Mouse (Mus musculus): ENCODE measurements at regions not wholly inside any gene's neighbourhood (a gene's known extent, or its start where the extent isn't known, plus 50 kb on each side); places are given as distances from the start of the nearest gene placed in this dataset.

DNA sequence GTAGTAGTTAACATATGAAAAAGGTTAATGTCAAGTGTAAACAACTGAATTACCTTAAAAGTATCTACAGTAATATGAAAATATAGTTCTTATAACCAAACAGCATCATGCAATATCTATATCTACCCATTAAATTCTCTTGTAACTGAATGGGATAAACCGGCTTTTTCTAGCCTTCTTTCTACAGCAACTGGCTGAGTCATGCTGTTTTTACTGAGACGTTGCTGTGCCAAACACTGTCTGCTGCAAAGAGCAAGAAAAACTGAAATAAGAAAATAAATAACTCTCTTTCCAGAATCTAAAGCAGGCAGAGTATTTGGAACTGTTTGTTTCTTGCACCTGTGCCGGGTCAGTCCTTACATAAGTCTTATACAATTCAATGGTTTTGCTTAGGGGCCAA lies 74.0 kb downstream of the Nxf2 start:
- WGBS, result 82% methylated on average over 3 of the region's 3 CpGs
- Histone ChIP-seq H3K9me3 (no peaks in the 10 kb centered on the region), H3K4me3 (no peak overlapping the region), H3K27me3 (ENCODE audit: poor library complexity, severe bottlenecking) (peaks cover 25% of the 10 kb centered on the region), H3K36me3 (replicated peaks) (no peaks in the 10 kb centered on the region), H3K4me1 (no peaks in the 10 kb centered on the region), H3K27ac (no peak overlapping the region)
- DNase-seq (ENCODE audit: extremely low spot score, low spot score), result no peak

DNA sequence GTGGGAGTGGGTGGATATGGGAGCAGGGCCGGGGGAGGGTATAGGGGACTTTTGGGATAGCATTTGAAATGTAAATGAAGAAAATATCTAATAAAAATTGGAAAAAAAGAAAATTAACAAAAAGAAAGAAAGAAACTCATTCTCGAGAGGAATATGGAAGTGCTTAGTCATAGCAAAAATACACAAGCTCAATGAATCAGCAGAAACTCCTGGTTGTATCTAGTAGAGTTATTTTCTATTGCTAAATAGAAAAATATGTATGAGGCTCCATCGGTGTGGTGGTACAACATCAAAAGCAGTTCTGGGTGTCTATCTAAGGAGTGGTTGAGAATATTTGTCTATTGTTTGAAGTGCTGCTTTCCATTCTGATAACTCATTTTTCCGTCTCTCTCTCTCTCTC lies 74.9 kb downstream of the Nxf2 start:
- peaks cover 32% of the 10 kb centered on the region for H3K27me3 ChIP-seq (ENCODE audit: poor library complexity, severe bottlenecking)
- no peak overlapping the region for H3K4me3 ChIP-seq
- no peaks in the 10 kb centered on the region for H3K9me3 ChIP-seq
- H3K4me1 ChIP-seq, result no peaks in the 10 kb centered on the region
- 98% methylated on average over 4 of the region's 4 CpGs for WGBS
- H3K36me3 ChIP-seq (replicated peaks), result no peaks in the 10 kb centered on the region
- no peak overlapping the region for H3K27ac ChIP-seq
- no peak for DNase-seq (ENCODE audit: extremely low spot score, low spot score)

DNA sequence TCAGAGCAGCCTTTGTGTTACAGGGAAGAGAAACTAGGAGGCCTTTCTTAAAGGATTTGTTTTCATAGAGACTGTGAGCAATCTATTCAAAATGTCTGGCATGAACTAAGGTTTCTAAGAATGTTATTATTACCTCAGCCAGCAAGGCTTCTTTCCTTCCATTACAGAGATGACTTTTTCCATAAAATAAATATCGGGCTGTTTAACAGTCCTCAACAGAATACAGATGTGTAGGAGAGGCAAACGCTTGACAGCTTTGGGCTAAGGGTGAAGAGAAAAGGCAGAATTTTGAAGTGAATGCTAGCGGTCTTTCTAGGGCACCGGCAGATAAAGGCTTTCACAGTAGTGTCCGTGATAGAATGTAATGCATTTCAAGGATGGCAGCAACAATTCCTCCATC lies 73.3 kb upstream of the Armcx2 start:
- H3K27ac ChIP-seq, result no peak overlapping the region
- peaks cover 64% of the 10 kb centered on the region for H3K27me3 ChIP-seq (ENCODE audit: poor library complexity, severe bottlenecking)
- WGBS, result 82% methylated on average over 5 of the region's 5 CpGs

DNA sequence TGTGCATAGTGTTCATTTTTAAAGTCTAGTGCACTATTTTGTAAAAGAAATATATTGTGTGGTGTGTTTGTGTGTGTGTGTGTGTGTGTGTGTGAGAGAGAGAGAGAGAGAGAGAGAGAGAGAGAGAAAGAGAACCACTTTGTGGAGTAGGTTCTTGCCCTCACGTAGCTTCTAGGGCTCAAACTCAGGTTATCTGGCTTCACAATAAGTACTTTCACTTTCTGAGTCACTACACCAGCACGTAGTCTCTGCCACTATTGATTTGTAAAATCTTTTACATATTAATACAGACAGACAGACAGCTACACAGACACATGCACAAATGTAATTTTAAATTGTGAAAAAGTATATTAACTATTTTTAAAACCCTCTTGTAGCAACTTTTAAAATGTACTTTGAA lies 70.9 kb upstream of the Armcx2 start:
- H3K4me1 ChIP-seq, result no peaks in the 10 kb centered on the region
- H3K9me3 ChIP-seq, result no peaks in the 10 kb centered on the region
- peaks cover 73% of the 10 kb centered on the region for H3K27me3 ChIP-seq (ENCODE audit: poor library complexity, severe bottlenecking)
- DNase-seq (ENCODE audit: extremely low spot score, low spot score), result no peak
- H3K36me3 ChIP-seq (replicated peaks), result no peaks in the 10 kb centered on the region
- H3K4me3 ChIP-seq, result no peak overlapping the region
- no peak overlapping the region for H3K27ac ChIP-seq
- 86% methylated on average over 2 of the region's 2 CpGs for WGBS

More for the DNA sequence above, 73.3 kb upstream of the Armcx2 start:
- no peak for DNase-seq (ENCODE audit: extremely low spot score, low spot score)
- Histone ChIP-seq H3K36me3 (replicated peaks) (no peaks in the 10 kb centered on the region), H3K4me1 (no peaks in the 10 kb centered on the region), H3K4me3 (no peak overlapping the region), H3K9me3 (no peaks in the 10 kb centered on the region)

DNA sequence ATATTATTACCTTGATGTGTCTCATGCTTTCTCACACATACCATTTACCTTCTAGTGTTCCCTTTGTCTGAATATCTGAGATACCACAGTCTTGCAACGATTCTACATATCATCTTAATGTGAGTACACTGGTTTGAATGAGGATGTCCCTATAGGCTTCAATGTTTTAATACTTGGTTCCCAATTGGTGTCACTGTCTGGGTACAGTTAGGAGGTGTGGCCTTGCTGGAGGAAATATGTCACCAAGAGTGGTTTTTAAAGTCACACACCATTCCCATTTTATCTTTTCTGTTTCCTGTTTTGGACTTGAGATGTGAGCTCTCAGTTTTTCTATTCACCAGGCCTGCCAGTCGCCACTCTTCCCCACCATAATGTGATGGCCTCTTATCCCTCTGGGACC lies 69.8 kb upstream of the Armcx2 start:
- Histone ChIP-seq H3K36me3 (replicated peaks) (no peaks in the 10 kb centered on the region), H3K4me3 (no peak overlapping the region), H3K4me1 (no peaks in the 10 kb centered on the region), H3K9me3 (no peaks in the 10 kb centered on the region), H3K27me3 (ENCODE audit: poor library complexity, severe bottlenecking) (peaks cover 77% of the 10 kb centered on the region), H3K27ac (no peak overlapping the region)
- DNase-seq (ENCODE audit: extremely low spot score, low spot score), result no peak
- WGBS, result 85% methylated on average over 2 of the region's 2 CpGs

DNA sequence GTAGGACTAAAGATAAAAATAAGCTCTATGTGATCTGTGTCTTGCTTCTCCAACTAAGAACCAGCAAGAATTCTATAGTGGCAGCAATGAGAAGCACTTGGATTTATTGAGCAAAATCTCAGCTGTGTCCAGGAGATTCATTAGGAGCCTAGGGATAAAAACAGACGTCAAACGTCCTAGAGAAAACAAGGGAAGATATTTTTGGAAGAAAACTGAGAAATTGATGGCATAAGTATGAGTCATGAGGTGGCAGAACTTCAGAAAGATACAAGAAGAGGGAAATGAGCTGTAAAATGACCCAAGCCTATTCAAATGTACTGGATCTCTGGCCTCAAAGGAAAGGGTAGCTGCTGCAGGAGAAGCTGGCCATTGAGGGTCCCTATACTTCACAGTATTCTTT lies 65.7 kb upstream of the Armcx2 start:
- H3K4me1 ChIP-seq, result no peaks in the 10 kb centered on the region
- H3K27ac ChIP-seq, result no peak overlapping the region
- no peak overlapping the region for H3K4me3 ChIP-seq
- H3K9me3 ChIP-seq, result no peaks in the 10 kb centered on the region
- H3K27me3 ChIP-seq (ENCODE audit: poor library complexity, severe bottlenecking), result peaks cover 73% of the 10 kb centered on the region
- 68% methylated on average over 2 of the region's 2 CpGs for WGBS
- DNase-seq (ENCODE audit: extremely low spot score, low spot score), result no peak
- H3K36me3 ChIP-seq (replicated peaks), result no peaks in the 10 kb centered on the region

DNA sequence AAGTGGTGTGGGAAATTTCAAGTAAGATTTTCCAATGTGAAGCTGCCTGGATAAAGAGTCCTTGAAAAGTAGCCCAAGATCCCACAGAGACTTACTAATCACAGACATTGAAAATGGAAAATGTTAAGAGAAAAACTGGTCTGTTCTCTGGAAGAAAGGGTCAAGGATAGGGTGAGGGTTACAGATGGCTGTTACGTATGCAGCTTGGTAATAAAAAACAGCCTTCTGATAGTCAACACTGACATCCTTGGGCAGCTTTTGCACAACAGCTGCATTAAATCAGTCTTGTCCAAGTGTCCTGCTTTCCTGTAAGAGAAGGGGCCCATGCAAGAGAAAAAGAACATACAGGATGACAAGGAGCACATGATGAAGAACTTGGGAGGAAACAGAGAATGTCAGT lies 64.6 kb upstream of the Armcx2 start:
- Histone ChIP-seq H3K4me3 (no peak overlapping the region), H3K27ac (no peak overlapping the region), H3K27me3 (ENCODE audit: poor library complexity, severe bottlenecking) (peaks cover 76% of the 10 kb centered on the region), H3K9me3 (no peaks in the 10 kb centered on the region), H3K36me3 (replicated peaks) (no peaks in the 10 kb centered on the region), H3K4me1 (no peaks in the 10 kb centered on the region)
- no peak for DNase-seq (ENCODE audit: extremely low spot score, low spot score)
- 66% methylated on average over 1 of the region's 1 CpGs for WGBS

DNA sequence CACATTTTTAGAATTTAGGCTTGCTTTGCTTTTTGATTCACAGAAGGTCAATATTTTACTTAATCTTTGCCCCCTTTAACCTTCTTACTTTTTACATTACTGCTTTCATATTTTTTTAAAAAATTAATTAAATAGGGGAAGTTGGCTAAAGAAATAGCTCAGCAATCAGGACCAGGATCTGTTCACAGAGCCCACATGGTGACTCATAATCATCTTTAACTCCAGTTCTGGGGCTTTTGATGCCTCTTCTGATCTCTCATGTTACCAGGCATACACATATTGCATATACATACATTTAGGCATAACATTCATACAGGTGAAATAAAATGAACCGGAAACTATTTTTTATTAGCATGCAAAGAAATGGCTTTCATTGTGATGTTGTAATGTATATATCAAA lies 52.6 kb upstream of the Armcx2 start:
- H3K9me3 ChIP-seq, result no peaks in the 10 kb centered on the region
- H3K27ac ChIP-seq, result no peak overlapping the region
- no peaks in the 10 kb centered on the region for H3K36me3 ChIP-seq (replicated peaks)
- H3K4me3 ChIP-seq, result no peak overlapping the region
- 97% methylated on average over 1 of the region's 1 CpGs for WGBS
- no peaks in the 10 kb centered on the region for H3K4me1 ChIP-seq
- peaks cover 69% of the 10 kb centered on the region for H3K27me3 ChIP-seq (ENCODE audit: poor library complexity, severe bottlenecking)
- DNase-seq (ENCODE audit: extremely low spot score, low spot score), result no peak

All from forebrain, embryonic 10.5 days (tissue).